Mouse (Mus musculus): ENCODE data around the gene Zfp423.
A peak's percentile ranks its signal among the peaks of the same experiment; 100 is the strongest.

The Zfp423 gene

DNA sequence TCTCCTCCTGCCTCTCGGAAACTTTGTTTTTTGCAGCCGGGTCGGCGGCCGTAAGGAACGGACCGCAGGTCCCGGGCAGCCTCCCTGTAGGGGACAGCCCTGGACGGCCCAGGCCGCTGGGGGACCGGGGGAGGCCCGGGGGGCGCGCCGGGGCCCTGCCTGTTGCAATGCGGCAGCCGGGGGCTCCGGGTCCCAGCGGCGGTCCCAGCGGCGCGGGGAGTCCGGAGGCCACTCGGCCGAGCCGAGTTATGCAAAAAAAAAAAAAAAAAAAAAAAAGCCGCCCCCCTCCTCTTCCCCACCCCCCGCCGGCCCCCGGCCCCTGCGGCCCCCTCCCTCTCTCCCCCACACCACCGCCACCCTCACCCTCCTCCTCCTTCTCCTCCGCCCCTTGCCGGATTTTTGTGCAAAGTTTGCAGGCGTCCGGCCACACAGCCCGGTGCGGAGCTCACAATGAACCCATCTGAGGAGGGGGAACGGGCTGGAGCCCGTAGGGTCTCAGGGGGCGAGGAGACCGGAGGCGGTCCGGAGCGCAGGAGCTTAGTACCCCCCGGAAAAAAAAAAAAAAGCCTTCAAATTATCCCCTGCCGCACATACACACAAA lies at the start of gene Zfp423:
Gene Zfp423 (minus strand): TSS at position 276 of the 601 bp plus-strand sequence.
- DNase-seq (ENCODE audit: low read depth, low spot score), result peak; percentile 83

GRCm38 (mm10) chr8:88006811-88007210 lies 47.4 kb upstream of the Zfp423 start:
- DNase-seq (ENCODE audit: low read depth, low spot score), result no peak

DNA sequence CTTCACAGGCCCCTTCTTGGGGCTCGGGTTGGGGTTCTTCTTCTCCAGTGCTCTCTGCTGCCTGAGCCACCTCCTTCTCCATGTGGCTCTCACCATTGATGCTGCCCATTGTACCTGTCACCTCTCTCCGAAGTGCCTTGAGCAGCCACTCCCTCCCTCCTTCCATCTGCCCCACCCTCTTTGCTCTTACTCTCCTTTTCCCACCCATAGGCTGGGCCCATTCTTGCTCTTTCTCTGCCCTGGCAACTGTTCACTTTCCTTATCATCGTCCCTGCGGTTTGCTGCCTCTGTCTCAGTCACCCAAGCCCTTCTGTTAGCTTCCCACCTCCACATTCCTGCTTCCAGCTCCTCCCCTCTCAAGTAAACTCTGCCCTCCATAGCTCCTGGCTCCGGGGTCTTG lies 25.4 kb upstream of the Zfp423 start:
- DNase-seq (ENCODE audit: low read depth, low spot score), result no peak

DNA sequence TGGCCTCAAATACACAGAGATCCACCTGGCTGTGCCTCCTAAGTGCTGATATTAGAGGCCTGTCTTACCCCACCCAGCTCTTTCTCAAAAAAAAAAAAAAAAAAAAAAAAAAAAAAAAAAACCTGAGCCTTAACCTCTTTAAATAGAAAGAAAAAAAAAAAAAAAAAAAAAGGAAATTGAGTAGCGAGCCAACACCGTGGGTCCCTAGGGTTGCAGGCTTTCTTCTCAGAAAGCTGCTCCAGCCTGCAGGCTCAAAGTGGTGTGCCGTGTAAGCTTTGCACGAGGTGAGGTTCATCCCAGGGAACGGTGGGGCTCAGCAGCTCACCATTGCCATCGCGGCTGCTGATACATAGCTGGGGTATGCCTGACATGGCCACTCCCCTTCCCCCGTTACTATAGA lies 24.6 kb upstream of the Zfp423 start:
- DNase-seq (ENCODE audit: low read depth, low spot score), result no peak

DNA sequence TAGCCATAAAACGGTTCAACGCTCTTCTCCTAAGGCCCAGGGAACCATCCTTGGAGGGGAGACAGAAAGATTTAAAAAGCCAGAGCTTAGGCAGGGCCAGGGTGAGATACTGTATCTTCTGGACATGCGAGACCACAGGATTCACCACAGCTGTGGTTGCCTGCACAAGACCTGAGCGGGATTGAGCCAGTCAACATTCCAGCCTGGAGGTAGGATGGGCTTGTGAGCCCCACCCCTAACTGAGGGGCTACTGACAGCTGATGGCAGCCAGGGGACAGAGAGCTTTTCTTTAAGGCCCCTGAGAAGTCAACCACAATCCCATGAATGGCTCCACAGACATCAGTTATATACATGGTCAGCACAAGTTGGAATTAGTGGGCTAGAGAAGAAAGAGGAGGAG lies 23.5 kb upstream of the Zfp423 start:
- DNase-seq (ENCODE audit: low read depth, low spot score), result no peak

GRCm38 (mm10) chr8:87975466-87975809 lies 16.0 kb upstream of the Zfp423 start:
- no peak for DNase-seq (ENCODE audit: low read depth, low spot score)

DNA sequence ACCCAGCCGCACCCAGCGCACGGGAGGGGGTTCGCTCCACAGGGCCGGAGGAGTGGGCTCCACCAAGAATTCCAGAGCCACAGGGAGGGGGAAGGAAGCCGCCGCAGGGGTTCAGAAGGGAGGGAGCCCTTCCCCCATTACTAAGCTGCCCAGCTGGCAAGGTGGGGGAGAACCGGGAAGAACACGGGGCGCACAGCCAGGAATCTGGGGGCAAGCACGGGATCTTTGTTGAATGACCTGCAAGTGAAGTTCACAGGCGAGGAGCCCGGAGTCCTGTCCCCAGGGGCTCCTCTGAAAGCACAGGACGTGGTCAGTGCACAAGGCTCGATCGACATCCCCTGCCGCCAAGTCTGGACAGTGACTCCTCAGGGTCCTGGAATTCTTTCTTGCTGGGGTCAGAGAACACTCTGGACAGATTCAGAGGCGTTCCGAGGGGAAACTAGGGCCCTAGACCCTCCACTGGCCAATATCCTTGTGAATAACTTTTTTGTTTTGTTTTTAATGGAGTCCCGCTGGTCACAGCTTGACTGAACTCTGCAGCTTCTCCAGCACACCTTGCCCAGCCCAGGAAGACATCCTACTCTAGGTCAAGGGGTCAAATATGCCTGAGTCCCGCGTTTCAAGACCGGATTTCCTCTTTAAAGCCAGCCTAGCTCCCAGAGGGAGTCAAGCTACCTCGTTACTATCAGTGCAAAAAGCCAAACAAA lies 15.5 kb upstream of the Zfp423 start:
- peak; percentile 47 for DNase-seq (ENCODE audit: low read depth, low spot score)

DNA sequence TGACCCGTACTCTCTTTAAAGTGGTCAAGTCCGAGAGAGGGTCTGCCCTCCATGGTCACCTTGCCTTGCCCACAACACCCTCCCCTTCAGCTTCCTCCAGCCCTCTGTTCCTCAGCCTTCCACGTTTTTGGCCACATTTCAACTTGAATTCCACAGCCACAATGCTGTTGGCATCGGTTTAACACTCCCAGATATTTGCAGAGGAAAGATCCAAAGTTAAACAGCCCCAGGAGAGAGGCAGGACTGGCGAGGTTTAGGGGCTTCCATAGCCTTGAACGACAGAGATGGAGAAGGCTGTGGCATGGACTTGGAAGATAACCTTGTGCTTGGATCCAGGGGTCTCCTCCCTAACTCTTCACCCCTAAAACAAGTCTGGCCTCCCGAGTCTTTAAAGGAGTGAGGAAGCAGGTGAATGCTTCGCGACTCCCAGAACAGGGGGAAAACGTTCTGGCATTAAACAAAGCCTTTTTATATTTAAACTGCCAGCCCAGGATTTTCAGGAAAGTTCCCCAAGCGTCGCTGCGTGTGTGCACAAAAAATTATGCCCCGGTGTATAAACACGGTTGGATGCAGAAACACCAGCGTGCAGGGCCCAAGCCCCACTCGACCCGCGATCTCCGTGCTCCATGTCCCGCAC lies 14.8 kb upstream of the Zfp423 start:
- no peak for DNase-seq (ENCODE audit: low read depth, low spot score)

- DNase-seq (ENCODE audit: low read depth, low spot score), result no peak
Measured at GRCm38 (mm10) chr8:87967866-87968620, 8.6 kb upstream of the Zfp423 start.

- no peak for DNase-seq (ENCODE audit: low read depth, low spot score)
Measured at GRCm38 (mm10) chr8:87967057-87967820, 7.8 kb upstream of the Zfp423 start.

GRCm38 (mm10) chr8:87962514-87963225 lies 3.3 kb upstream of the Zfp423 start:
- peak; percentile 26 for DNase-seq (ENCODE audit: low read depth, low spot score)

GRCm38 (mm10) chr8:87961680-87962513 lies 2.5 kb upstream of the Zfp423 start:
- no peak for DNase-seq (ENCODE audit: low read depth, low spot score)

DNA sequence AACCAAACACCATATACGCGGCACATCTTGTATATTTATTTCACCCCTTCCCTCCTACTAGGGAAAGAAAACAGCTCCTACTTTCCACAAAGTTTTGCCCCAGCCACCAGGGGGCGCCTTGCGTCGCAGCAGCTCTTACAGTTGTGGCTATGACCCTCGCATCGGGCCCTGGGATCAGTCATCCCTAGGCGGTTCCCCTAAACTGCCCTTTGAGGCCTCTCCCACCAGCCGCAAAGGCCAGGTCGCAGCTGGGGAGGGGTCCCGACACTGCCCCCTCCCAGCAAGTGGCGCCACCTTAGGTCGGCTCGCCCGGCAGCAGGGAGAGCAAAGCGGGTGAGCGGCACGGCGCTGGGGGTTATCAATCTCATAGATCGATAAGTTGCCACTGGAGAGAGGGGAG lies 1.7 kb upstream of the Zfp423 start:
- DNase-seq (ENCODE audit: low read depth, low spot score), result peak; percentile 59

DNA sequence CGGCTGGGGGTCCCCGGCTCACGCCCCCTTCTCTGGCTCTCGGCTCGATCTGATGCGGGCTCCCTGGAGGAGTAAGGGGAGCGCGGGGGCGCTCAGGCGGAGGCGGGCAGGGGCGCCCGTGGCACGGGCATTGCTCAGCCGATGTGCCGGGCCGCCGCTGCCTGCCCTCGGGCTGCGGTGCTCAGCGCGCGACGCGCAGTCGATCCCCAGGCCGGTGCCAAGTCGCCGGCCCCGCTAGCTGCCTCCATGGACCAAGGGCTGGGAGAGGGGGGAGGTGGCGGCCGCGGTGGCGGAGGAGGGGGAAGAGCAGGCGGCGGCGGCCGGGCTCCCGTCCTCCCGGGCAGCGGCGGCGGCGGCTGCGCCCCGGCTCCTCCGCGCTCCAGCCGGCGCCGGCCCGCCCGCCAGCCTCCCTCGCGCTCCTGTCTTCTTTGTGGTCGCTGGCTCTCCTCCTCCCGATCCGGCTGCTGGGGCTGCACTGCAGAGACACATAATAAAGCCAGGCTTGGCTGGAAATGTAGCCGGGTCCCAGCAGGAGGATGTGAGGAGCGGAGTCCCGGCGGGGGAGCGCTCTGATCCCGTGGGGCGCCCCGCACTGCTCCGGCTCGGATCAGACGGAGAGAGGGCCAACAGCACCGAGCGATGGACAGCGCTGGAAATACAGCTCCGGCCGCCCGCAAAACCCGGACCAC lies 810 bp upstream of the Zfp423 start:
- peak; percentile 75 for DNase-seq (ENCODE audit: low read depth, low spot score)

GRCm38 (mm10) chr8:87958451-87959319 lies 710 bp downstream of the Zfp423 start:
- DNase-seq (ENCODE audit: low read depth, low spot score), result peak; percentile 39

DNA sequence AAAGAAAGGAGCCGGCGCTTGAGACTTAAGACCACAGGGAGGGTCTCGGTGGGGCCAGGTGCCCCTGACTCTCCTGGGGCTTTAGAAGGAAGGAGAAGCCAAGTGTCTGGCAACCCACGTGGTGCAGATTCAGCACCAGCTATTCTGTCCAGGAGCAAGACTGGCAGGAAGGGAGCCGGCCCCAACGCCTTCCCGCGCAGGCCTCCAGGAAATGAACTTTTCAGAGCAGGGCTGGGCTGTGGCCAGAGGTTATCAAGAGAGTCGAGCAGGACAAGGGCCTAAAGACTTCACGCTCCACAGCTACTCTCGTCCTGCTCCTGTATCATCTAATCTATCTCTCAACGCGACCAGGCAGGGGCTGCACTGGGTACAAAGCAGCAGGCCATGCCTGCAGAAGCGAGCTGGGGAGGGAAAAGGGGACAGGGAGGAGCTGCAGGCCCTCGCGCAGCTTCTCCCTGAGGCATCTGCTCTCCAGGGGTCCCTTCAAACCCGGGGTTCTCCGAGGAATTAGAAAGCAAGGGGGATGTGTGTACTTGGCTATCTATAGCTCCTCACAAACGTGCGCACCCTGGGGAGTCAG lies 1.4 kb downstream of the Zfp423 start:
- DNase-seq (ENCODE audit: low read depth, low spot score), result peak; percentile 38

GRCm38 (mm10) chr8:87956001-87956400 lies 3.4 kb downstream of the Zfp423 start:
- DNase-seq (ENCODE audit: low read depth, low spot score), result no peak

- no peak for DNase-seq (ENCODE audit: low read depth, low spot score)
Measured at GRCm38 (mm10) chr8:87953473-87953872, 5.9 kb downstream of the Zfp423 start.
